Mouse (Mus musculus): ENCODE measurements around the gene Itpr2.

Gene Itpr2

DNA sequence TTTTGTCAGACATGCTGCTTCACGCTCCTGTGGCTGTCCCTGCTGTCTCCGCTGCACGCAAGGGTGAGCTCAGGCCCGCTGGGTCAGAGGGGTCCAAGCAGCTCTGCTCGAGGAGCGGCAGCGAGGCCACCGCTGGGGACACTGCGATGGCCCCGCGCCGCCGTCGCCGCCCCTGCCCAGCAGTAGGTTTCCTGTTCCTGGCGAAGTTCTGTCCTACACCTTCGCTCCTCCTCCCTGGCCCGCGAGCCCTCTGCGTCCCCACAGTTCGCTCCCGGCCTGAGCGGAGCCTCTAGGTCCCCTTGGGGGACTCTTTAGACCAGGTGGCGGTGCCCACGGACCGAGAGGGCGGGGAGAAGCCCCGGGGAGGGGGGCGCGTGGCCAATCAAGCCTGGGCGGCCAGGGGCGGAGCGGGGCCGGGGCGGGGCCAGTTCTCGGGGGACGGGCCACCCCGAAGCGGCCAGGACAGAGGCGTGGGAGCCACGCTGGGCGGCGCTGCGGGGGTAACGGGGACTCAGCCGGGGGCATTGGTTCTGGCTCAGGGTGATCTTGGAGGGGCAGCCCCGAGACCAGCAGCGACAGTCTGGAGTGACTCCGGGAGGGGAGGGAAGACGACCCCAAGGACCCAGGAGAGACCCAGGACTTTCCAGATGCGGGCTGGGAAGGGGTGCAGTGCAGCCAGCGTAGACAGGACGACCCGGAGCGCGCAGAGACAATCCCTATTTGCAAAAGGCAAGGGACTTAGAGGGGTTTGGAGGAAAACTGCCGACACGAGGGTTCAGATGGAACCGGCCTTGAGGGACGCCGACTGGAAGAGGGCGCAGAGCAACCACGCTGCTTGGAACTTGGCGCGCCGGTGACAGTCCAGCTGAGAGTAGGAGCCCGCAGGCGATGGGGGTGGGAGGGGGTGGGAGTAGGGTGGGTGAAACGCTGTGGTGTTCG, at the start of gene Itpr2:
Gene Itpr2, minus strand, starts transcription at position 358 of the 939 bp plus-strand sequence.
- DNase-seq (ENCODE audit: low spot score), result peak; percentile 69

DNA sequence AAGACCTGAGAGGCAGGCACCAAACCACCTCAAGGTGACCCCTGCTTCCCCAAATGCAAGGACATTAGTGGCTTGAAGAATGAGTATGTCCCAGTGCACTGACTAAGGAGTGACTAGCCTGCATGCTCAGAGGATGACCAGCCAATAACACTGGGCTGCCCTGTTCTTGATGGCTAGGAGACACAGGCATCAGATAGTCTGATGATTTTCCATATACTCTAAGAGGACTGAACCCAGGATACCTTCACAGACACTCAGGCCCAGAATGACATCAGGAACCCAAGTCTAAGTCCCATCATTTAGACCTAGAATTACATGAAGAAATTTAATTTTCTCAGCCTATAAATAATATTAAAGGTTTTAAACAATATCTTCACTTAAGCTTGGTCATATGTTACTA, 49.3 kb upstream of the Itpr2 start:
- DNase-seq (ENCODE audit: low spot score), result no peak

DNA sequence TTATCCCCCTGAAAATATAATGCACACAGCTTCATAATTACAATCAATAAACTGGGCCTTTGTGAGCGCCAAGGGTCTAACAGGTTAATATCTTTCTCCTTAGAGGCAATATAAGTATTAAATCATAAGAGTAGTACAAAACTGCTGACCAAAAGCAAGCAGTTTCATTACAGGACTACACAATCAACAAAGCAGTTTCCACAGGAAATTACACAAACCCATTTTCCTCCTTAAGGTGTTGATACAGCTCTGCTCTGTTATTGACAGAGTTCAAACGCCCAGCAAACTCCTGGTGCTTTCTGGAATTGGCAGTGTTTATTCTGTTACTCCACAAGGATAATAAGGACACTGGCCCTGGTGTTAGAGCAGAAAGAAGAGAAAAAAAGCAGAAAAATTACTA, 48.4 kb upstream of the Itpr2 start:
- DNase-seq (ENCODE audit: low spot score), result no peak

DNA sequence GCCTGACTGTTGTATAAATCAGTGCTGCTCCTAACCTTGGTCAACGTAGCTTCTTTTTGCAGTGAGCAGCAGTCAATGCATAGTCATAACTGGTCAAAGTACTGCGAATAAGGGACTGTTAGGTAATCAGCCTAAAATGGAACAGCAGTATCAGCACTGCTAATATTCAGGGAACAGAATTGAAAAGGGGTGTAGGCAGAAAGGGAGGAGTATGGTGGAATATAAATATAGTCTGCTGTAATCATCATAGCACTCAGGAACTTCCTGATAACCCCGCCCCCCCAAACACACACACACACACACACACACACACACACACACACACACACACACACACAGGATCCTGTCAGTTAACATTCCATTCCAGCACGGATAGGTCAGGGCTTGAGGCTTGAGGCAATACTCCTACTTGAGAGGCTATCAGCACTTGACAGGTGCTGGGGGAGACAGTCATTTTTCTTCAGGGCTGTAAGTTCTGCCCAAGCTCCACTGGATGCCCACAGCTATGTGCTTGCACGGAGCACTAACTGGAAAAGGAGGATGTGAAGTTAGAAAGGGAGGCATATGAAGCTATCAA, 43.4 kb upstream of the Itpr2 start:
- no peak for DNase-seq (ENCODE audit: low spot score)

DNA sequence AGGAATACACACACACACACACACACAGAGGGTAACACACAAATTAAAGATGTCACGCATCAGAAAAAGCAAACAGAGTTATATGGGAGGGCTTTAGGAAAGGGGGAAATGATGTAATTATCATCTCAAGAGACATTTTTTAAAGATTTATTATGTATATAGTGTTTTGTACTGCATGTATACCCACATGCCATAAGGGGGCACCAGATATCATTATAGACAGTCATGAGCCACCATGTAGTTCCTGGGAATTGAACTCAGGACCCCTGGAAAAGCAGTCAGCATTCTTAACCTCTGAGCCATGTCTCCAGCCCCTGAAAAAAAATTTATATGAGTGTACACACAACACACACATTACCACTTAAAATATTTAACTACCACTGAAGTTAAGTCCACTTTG, 42.6 kb upstream of the Itpr2 start:
- no peak for DNase-seq (ENCODE audit: low spot score)

DNA sequence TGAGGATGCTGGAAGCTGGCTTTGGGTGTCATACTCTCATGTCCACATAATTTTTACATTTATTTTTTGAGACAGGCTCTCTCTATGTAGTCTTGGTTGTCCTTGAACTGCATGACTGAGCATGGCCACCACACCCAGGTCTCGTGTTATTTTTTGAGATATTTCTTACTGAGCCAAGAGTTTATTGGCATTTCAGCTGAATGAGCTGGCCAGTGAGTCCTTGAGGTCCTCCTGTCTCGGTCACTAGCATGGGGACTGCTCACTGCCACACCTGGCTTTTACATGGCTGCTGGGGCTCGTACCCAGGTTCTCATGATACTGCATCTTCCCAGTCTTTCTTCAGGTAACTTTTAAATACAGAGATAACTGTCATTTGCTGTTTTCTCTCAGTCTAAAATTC, 38.4 kb upstream of the Itpr2 start:
- DNase-seq (ENCODE audit: low spot score), result no peak

DNA sequence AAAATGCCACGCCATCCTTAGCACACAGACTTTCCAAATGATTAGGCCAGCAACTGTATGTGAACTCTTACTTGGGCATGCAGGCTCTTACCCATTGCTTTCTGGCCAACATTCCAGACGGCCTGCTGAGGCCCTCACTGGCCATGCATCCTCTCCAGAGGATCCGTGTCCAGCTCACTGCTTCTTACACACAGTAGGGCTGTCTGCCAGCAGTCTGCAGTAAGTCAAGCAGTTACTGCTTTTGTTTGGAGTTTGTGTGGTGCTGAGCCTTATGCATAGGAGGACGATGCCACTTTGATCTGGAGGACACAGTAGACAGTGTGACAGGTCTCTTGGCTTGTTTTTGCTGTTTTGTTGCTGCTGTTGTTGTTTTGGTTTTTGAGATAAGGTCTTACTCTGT, 36.6 kb upstream of the Itpr2 start:
- no peak for DNase-seq (ENCODE audit: low spot score)

DNA sequence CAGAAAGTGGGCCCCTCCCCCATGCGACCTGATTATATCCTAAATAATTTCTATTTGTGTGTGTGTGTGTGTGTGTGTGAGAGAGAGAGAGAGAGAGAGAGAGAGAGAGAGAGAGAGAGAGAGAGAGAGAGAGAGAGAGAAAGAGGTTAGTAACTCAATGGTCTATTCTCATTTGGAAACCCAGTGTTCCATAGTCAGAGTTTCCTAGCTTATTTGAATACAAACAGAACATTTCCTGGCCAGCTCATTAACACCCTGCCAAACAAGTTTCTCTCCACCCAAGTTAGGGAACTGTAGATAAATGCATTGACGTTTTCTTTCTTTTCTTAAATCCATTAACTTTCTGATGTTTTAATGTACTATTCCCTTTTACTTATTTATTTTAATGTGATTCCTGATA, 36.0 kb upstream of the Itpr2 start:
- no peak for DNase-seq (ENCODE audit: low spot score)

DNA sequence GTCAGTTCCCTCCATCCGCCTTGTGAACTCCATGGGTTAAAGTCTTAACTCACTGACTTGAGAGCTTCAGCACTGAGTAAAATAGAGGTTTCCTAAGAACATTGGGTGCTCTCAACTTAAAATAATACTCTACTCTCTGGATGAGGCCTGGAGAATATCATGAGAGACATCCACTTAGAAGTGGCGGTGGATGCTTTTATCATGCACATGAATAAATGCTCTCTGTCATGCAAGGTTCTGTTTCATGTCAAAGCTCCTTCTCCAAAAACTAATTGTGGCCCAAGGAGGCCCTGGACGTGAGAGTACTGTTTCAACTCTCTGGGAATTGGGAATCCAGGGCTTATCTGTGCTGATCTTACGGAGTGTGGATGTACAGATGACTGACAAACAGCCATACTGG, 35.1 kb upstream of the Itpr2 start:
- no peak for DNase-seq (ENCODE audit: low spot score)

DNA sequence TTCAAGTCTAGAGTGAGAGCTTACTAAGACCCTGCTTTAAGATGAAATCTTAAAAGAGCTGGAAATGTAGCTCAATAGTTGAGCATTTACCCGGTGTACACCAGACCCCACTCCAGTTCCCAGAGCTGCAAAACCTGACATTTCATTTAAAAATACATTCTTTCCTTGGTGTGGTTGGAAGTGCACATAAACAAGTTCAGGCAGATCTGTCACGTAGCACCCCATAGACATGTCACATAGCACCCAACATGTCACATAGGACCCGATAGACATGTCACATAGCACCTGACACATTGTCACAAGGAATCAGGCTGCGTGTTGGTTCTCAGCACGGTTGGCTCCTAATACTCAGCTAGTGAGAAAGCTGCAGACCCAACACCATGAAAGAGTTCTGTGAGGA, 33.5 kb upstream of the Itpr2 start:
- DNase-seq (ENCODE audit: low spot score), result no peak

DNA sequence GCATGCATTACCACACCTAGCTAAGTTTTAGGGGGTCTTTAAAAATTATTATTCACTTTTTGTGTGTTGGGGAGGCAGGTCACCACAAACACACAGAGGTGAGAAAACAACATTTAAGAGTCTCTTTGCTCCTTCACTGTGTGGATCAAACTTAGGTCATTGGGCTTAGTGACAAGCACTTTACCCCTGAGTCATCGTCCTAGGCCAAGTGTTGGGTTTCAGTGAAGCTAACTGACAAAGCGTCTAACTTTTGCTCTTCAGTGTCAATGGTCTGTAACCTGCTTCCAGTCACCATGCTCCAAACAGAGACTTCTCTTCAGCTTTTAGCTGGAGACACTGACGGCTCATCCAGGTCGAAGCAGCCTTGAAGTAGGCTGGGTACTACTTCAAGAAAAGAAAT, 31.1 kb upstream of the Itpr2 start:
- no peak for DNase-seq (ENCODE audit: low spot score)

DNA sequence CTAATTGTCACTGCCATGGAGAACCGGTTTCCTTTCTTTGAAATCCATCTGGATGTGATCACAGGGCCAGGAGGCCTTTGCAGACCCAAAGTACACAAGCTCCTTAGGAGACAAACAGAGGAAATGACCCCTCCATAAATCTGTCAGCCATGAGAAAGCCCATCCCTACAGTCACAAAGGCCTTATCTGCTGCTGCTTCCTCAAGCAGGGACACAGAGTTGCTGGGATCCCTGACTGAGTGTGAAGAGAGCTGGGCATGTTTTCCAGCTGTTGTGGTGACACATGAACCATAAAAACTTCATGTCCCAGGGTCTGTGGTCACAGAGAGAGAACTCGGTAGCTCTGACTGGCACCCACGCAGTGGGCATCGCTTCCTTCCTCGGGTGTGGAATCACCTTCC, 28.7 kb upstream of the Itpr2 start:
- no peak for DNase-seq (ENCODE audit: low spot score)

DNA sequence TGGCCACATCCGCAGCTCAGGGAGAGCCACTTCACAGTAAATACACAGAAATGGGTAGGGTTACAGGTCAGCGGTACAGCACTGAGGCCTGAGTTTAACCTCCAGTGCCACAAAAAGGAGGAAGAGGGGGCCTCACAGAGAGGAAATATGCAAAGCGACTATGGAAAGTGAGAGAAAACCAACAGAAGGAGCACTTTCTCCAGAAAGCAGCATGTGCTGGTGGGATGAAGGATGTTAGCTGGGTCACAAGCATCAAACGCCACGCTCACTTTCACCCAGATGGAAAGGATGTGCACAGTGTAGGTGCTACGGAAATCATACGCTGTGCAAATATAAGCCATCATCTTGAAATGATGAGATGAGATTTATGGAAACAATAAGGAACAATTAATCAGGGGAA, 28.3 kb upstream of the Itpr2 start:
- DNase-seq (ENCODE audit: low spot score), result no peak

DNA sequence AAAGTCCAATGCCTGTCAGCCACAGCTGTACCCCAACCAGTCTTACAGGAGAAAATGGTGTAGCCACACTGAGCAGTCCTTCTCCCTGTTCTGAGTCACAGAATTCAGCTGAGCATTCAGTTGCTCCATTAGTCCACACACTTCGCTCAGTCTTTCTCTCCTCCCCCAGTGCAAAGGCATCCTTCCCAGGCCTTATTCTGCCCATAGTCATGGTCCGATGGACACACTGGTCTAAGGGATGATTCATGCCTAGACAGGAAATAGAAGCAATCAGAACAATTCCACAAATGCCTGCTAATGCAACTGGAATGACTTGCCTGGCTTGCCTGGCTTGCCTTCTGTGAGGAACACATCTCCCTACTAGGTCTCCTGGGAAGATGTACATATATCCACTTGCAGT, 25.5 kb upstream of the Itpr2 start:
- DNase-seq (ENCODE audit: low spot score), result no peak

DNA sequence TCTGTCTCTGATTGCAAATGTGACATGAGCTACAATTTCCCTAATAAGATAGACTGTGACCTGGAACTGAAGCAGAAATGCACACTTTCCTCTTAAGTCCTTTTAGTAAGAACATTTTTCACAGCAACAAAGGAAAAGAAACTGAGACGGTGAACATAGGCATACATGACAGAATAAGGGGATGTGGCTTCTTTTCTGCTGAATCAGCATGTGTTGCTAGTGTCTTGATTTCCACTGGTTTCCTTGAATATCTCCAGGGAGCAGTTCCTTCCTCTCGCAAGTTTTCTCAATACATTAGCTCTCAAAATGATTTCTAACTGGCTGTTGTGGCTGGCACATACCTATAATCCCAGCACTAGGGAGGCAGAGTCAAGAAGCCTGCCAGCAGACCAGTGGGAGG, 23.5 kb upstream of the Itpr2 start:
- DNase-seq (ENCODE audit: low spot score), result no peak

DNA sequence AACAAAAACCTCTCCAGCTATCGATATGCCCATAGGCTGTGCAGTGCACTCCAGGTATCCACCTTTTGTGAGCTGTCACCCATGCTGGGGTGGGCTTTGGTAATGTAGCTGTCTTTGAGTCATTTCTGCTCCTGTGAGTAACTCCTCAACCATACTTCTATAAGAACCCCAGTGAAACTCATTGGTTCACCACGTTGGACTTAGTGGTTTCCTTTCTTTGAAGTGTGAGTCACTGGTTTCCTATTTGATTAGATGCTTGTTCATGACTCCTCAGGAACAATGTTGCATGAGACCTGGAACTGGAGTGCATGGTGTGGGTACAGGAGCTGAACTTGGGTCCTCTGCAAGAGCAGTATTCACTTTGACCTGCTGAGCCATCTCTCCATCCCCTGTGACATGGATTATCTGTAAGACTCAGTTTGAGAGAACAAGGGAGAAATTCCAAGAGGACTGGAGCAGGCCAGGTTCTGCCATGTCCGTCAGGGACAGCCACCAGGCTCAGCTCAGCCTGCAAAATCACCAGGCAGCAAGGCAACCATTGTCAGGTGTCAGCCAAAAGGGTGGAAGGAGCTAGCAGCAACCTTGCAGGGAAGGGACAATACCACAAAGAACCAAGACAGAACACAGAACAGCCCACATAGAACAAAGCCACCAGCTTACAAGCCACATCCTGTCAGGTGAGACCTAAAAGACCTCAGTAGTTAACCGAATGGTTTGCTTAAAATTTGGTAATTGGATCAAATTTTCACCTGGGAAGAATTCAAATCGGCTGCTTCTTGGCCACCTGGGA, 19.6 kb upstream of the Itpr2 start:
- DNase-seq (ENCODE audit: low spot score), result no peak

DNA sequence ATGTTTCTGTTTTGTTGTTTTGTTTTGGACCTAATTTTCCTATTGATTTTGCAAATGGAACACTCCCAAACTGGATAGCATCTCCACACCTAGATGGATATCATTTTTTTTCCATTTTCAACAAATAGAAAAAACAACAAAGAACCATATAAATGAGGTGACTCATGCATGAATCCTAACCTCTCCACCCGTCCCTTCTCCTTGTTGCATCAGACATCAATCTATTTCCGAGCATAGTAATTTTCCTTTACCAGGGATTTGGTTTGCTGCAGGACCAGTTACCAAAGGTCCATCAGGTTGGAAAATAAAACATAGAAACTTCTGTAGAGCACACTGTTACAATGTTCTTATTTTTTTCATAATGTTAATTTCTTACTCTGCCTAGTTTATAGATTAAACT, 17.0 kb upstream of the Itpr2 start:
- DNase-seq (ENCODE audit: low spot score), result no peak

DNA sequence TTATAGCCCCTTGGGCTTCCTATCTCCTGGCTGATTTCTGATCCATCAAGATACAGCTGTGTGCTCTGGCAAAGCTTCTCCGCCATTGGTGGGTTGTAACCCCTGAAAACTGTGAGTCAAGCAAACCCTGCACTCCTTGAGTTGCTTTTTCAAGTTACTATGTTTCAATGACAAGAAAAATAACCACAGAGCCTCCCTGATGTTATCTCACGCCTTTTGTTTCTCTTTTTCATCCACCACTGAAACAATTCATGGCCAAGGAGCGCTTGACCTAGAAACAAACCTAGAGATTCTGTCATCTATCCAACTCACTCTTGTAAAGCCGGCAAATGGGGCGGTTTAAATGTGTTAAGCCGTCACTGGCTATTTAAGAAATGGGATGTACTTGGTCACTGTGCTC, 13.9 kb upstream of the Itpr2 start:
- DNase-seq (ENCODE audit: low spot score), result no peak

DNA sequence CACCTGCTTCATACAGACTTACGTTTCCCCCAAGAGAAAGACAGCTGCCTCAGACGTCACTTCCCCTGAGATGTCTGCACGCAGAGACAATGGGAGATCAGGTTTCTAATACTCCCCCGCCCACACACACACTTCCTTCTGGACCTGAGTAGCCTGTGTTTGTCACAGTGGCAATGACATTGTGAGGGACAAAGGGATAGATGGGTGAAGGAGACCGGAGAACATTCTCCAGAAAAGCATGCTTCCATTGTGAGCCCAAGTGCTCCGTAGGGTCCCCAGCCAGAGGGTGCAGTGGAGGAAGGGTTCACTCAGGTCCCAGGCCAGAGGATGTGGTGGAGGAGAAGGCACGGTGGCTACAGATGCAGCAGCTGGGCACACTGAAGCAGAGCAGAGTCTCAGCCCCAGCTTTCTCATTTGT, 12.5 kb upstream of the Itpr2 start:
- DNase-seq (ENCODE audit: low spot score), result no peak

DNA sequence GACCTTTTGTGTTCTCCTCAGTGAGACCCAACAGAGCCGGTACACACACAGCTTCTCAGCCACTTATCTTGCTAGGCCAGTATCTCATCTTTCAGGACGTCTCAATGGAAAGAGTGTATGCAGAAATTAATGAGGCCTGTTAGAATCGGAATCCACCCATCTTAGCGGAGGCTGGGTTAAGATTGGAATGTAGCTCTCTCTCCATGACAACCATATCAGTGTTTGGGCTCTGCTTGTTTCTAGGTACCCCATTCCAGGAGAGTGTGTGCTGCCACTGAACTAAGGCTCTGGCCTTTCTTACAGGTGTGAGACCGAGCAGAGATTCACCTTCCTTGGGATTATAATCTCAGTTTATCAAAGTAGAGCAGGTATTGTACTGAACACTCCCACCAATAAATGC, 11.9 kb upstream of the Itpr2 start:
- no peak for DNase-seq (ENCODE audit: low spot score)

DNA sequence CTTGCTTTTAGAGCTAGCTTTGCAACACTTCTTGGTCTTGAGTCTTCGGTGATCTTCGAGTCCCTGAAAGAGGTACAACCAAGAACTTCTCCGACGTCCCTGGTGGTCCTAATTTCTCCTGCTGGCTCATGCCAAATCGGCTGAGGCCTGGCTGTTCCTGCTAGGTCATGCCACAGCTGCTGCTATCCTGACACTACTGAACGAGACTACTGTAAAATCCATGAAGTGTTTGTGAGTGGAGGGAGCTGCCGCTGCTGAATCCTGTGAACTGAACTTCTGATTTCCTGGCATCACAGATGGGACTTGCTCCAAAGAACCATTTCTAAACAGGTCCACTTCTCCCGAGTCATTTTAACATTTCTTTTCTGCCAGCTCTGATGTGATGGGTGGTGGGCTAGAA, 11.4 kb upstream of the Itpr2 start:
- DNase-seq (ENCODE audit: low spot score), result no peak

DNA sequence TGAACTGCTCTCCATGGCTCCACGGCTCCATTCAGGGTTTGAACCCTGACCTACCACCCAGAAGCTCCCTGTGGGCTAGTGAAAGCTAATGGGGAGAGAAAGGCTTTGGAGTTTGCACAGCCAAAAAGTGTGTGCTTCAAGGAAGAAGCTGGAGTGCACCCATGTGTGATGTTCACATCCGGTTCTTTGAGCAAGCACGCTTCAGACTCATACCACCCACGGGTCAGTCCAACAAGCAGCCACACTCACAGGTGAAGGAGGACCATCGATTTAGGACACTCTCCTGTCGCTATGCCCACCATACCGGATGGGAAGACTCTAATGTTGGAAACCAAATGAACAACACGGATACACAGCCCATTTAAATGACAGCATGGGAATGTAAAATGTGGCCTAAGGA, 9.5 kb upstream of the Itpr2 start:
- no peak for DNase-seq (ENCODE audit: low spot score)

DNA sequence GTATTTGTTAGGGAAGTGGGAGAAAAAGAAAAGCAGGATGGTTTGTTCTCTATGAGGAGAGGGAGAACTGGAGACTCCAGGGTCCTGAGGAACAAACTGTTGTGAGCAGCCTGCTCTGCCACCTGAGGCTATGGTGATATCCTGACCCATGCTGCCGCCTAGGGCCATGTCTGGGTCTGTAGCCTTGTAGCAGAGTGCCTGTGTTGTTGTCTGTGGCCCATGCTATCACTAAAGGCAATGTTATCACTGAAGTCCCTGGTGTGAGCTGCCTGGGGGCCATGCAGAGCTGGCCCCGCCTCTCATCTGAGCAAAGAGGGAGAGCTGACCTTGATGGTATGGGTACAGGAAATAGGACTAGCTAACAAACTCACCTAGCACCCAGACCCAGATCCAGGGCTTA, 7.9 kb upstream of the Itpr2 start:
- DNase-seq (ENCODE audit: low spot score), result no peak
